Mouse (Mus musculus) limb, embryonic 14.5 days (tissue): ENCODE measurements at regions not wholly inside any gene's neighbourhood (a gene's known extent, or its start where the extent isn't known, plus 50 kb on each side); places are given as distances from the start of the nearest gene placed in this dataset.

ENCODE experiments used
- ATAC-seq: fragments of 200-750 bp; cut with Nextera tagmentation; 2 replicates; pipeline ENCODE4 v1.8.0; 2017; ENCODE audit warnings: low read depth, moderate number of reproducible peaks, moderate TSS enrichment; ENCODE audit not compliant: low FRiP score
- DNase-seq: peaks from one replicate; pipeline ENCODE4 v3.0.0-alpha.2; 2015; ENCODE audit warnings: low spot score
- H3K27ac ChIP-seq: fragments of 300-500 bp; sonication (generic); replicated peaks from 2 replicates; pipeline ENCODE4 v1.5.1; 2014; ENCODE audit warnings: low read depth, mild to moderate bottlenecking, low read length, moderate library complexity, mixed read lengths
- H3K27me3 ChIP-seq: fragments of 300-500 bp; sonication (generic); 2 replicates; pipeline ENCODE4 v1.6.1; 2014; ENCODE audit warnings: low read length, mixed read lengths; ENCODE audit not compliant: control insufficient read depth, insufficient read depth
- H3K36me3 ChIP-seq: fragments of 300-500 bp; sonication (generic); 2 replicates; pipeline ENCODE4 v1.6.1; 2014; ENCODE audit warnings: mild to moderate bottlenecking, low read length, moderate library complexity, mixed read lengths; ENCODE audit not compliant: control insufficient read depth, insufficient read depth
- H3K4me1 ChIP-seq: fragments of 300-500 bp; sonication (generic); 2 replicates; pipeline ENCODE4 v1.6.1; 2014; ENCODE audit warnings: antibody characterized with exemption, low read length, mixed read lengths; ENCODE audit not compliant: control insufficient read depth, insufficient read depth
- H3K4me2 ChIP-seq: fragments of 300-500 bp; sonication (generic); replicated peaks from 2 replicates; pipeline ENCODE4 v1.6.1; 2014; ENCODE audit warnings: low read depth, mild to moderate bottlenecking, low read length, moderate library complexity; ENCODE audit not compliant: severe bottlenecking
- H3K4me3 ChIP-seq: fragments of 300-500 bp; sonication (generic); replicated peaks from 2 replicates; pipeline ENCODE4 v1.5.1; 2014; ENCODE audit warnings: low read length
- H3K9ac ChIP-seq: fragments of 300-500 bp; sonication (generic); 2 replicates; pipeline ENCODE4 v1.6.1; 2014; ENCODE audit warnings: mild to moderate bottlenecking, low read depth, low read length, moderate library complexity; ENCODE audit not compliant: severe bottlenecking
- H3K9me3 ChIP-seq: fragments of 300-500 bp; sonication (generic); 2 replicates; pipeline ENCODE4 v1.6.1; 2016; ENCODE audit warnings: low read length; ENCODE audit not compliant: control insufficient read depth
- POLR2A ChIP-seq: fragments of 200-500 bp; IDR thresholded peaks from 2 replicates; pipeline ENCODE4 v1.8.0; 2012; ENCODE audit warnings: inconsistent platforms, mild to moderate bottlenecking, moderate library complexity, borderline replicate concordance; ENCODE audit not compliant: insufficient read depth, insufficient read length; ENCODE audit errors: extremely low read depth
- WGBS: fragments of 180-500 bp; shearing (Covaris S2); extraction: QIAGEN DNeasy Blood & Tissue Kit; methylation state at CpG from one replicate; pipeline ENCODE4 v1.1.7; 2014; 5-methylcytosine and 5-hydroxymethylcytosine counted together

GRCm38 (mm10) chr8:116352635-116353034, 152.1 kb upstream of the Dynlrb2 start:
- no peak for TF ChIP-seq POLR2A
- no peaks in the 10 kb centered on the region for H3K4me1 ChIP-seq
- H3K27me3 ChIP-seq: no peaks in the 10 kb centered on the region
- no peak overlapping the region for H3K27ac ChIP-seq
- DNase-seq (no peak), ATAC-seq (no peak)
- H3K9ac ChIP-seq: no peak overlapping the region
- H3K4me2 ChIP-seq: no peak overlapping the region
- H3K36me3 ChIP-seq: no peaks in the 10 kb centered on the region
- WGBS: 94% methylated on average over 2 of the region's 2 CpGs
- H3K4me3 ChIP-seq: no peak overlapping the region
- no peaks in the 10 kb centered on the region; the same call in 1 of the 2 replicates for H3K9me3 ChIP-seq

- Histone ChIP-seq H3K4me2 (no peak overlapping the region), H3K27me3 (no peaks in the 10 kb centered on the region), H3K9me3 (no peaks in the 10 kb centered on the region), H3K9ac (no peak overlapping the region), H3K36me3 (no peaks in the 10 kb centered on the region), H3K27ac (no peak overlapping the region), H3K4me1 (no peaks in the 10 kb centered on the region), H3K4me3 (no peak overlapping the region)
- TF ChIP-seq POLR2A: no peak
- no peak for ATAC-seq
- 80% methylated on average over 8 of the region's 8 CpGs for WGBS
- no peak for DNase-seq
These were observed 155.8 kb upstream of the Dynlrb2 start for GRCm38 (mm10) chr8:116348971-116349370.

GRCm38 (mm10) chr8:116346990-116347389, 157.8 kb upstream of the Dynlrb2 start:
- 68% methylated on average over 5 of the region's 5 CpGs for WGBS
- DNase-seq: no peak
- no peaks in the 10 kb centered on the region for H3K36me3 ChIP-seq
- no peak for TF ChIP-seq POLR2A
- no peaks in the 10 kb centered on the region for H3K27me3 ChIP-seq
- no peaks in the 10 kb centered on the region for H3K4me1 ChIP-seq
- H3K4me3 ChIP-seq: no peak overlapping the region
- no peak for ATAC-seq
- H3K27ac ChIP-seq: no peak overlapping the region
- H3K4me2 ChIP-seq: no peak overlapping the region
- H3K9ac ChIP-seq: no peak overlapping the region
- no peaks in the 10 kb centered on the region for H3K9me3 ChIP-seq

- ATAC-seq (no peak), DNase-seq (no peak)
- Histone ChIP-seq H3K9ac (no peak overlapping the region), H3K36me3 (no peaks in the 10 kb centered on the region), H3K4me2 (no peak overlapping the region), H3K9me3 (no peaks in the 10 kb centered on the region), H3K27me3 (no peaks in the 10 kb centered on the region), H3K27ac (no peak overlapping the region), H3K4me1 (no peaks in the 10 kb centered on the region), H3K4me3 (no peak overlapping the region)
- WGBS: 82% methylated on average over 5 of the region's 5 CpGs
- TF ChIP-seq POLR2A: no peak
These were observed 160.1 kb upstream of the Dynlrb2 start for GRCm38 (mm10) chr8:116344590-116345222.

GRCm38 (mm10) chr8:116343534-116343933, 161.2 kb upstream of the Dynlrb2 start:
- H3K27ac ChIP-seq: no peak overlapping the region
- H3K4me2 ChIP-seq: no peak overlapping the region
- ATAC-seq (no peak), DNase-seq (peak; percentile 10)
- H3K9ac ChIP-seq: no peak overlapping the region
- H3K4me1 ChIP-seq: no peaks in the 10 kb centered on the region
- H3K9me3 ChIP-seq: no peaks in the 10 kb centered on the region
- WGBS: 39% methylated on average over 5 of the region's 5 CpGs
- no peak for TF ChIP-seq POLR2A
- H3K36me3 ChIP-seq: no peaks in the 10 kb centered on the region
- no peaks in the 10 kb centered on the region for H3K27me3 ChIP-seq
- H3K4me3 ChIP-seq: no peak overlapping the region
